Mouse (Mus musculus): ENCODE data around the gene Pde1b.
A peak's percentile ranks its signal among the peaks of the same experiment; 100 is the strongest.

GRCm38 (mm10) chr15:103552096-103552690 lies 49.4 kb downstream of the Pde1b start:
- peak; percentile 36; the same call in 1 of the 2 replicates for TF ChIP-seq CTCF (IDR thresholded peaks at IDR 0.05; ENCODE audit: borderline replicate concordance, insufficient read depth, low read length)
- TF ChIP-seq POLR2A (IDR thresholded peaks at IDR 0.05; ENCODE audit: low read depth, low read length), result no peak
